Mouse (Mus musculus) erythroblast, embryonic 14.5 days (primary cell): Measurements from ENCODE around the gene Ifnar2.

ENCODE experiments used
- GATA1 ChIP-seq: IDR thresholded peaks from 2 replicates; pipeline ENCODE4 v1.6.1; 2012; ENCODE audit warnings: low read length, inconsistent platforms, mixed read lengths
- TAL1 ChIP-seq: IDR thresholded peaks from 3 replicates; pipeline ENCODE4 v1.6.1; 2012; ENCODE audit warnings: low read length, inconsistent platforms, mixed read lengths

DNA sequence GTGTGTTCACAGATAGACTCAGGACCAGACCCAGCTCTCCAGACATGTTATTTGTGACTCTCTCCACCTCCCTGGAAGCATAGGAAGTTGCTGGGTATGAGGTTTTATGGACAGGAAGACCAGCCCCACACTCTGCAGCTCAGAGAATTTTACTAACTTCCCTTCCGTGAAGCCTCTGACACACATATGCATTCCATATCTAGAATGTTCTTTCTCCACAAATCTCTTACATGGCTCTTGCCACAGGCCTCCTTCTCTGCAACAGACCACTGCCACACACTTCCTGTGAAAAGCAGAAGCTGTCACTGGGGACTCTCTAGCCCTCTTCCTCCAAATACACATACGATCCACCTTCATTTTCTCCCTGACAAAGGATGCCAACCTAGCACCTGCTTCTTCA lies 5.5 kb upstream of the Ifnar2 start:
- TF ChIP-seq TAL1 = no peak
- no peak for TF ChIP-seq GATA1
